Mouse (Mus musculus) induced T-regulatory cell, adult 2 months (primary cell): ENCODE measurements at regions not wholly inside any gene's neighbourhood (a gene's known extent, or its start where the extent isn't known, plus 50 kb on each side); places are given as distances from the start of the nearest gene placed in this dataset.

Experiments
- DNase-seq: peaks from one replicate; pipeline ENCODE4 v3.0.0-alpha.2; 2012; ENCODE audit warnings: low read depth

DNA sequence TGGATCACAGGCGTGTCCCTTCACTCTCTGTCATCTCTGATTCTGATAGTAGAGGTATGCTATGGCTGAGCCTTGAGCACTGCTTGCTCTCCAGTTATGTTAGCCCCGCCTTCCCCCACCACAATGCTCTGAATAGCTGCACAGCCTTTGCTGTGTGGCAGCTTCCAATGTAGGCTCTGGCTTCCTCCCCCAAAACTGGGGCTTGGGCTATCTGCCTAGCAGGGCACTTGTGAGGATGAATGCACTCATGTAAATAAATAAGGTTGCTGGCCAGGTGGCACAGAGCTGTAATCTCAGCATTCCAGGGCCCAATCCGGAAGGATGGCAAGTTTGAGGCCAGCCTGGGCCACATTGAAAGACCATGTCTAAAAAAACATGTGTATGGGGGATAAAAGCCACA lies 103.6 kb upstream of the Sdk1 start:
- DNase-seq = no peak

DNA sequence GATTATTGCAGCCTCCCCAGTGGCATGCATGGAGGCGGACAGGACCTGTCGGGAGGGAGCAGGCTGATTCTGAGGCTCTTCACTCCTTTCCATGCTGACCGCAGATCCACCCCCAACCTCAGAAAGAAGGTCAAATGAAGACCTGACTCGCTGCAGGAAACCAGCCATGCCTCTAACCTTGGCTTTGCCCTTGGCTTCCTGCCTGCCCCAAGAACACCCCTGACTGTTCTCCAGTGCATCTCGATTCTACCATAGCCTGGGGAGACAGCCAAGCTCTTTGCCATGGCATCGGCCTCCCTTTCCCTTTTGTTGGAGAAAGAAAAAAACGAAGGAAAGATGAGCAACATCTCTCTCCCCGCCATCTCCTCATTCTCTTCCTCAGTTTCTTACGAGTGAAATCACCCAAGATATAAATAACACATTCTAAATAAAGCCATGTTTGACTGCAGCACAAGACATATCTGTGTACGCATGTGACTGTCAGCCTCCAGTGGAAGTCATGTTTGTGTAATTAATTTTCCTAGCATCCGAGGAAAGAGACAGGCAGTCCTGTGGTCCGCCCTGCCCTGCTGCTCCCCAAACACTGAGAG lies 102.4 kb upstream of the Sdk1 start:
- no peak for DNase-seq

DNA sequence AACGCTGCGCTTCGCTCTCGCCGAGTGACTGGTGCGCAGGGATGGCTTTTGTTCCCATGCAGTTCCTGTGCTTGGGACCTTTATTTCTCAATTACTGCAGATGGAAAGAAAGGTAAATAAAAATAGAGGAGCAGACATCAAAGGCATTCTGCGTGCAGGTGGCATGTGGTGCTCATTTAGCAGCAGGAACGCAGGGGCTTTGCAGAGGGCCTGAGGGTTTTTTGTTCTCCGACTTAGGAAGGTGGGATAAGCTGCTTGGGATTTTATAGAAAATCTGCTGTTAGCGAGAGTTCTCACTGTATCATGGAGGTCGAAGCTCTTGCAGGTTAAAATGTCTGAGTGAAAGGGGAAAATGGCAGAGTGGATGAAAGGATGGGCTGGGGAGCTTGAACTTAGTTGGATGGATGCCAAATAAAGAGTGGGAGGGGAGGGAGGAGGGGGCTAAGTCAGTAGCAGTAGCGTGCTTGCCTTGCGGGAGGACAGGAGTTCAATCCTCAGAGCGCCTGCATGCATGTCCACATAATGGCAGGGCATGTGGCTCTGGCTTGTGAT lies 101.9 kb upstream of the Sdk1 start:
- no peak for DNase-seq

DNA sequence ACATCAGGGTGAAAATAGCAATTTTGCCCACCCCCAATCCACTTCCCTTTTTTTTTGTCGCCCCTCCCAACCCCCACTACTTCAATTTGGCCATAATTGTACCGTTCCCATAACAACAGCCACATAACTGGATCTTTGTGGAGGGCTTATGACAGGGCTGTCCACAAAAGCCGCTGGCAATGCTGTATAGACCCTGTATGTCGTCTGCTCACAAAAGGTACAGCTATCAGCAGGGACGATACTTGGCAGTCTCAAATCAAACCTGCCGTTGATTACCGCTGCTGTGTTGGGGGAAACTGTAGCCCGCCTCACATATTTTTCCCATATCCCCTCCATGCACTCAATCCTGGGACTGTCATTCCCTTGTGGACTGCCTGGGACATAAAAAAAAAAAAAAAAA lies 80.9 kb upstream of the Sdk1 start:
- DNase-seq = no peak

DNA sequence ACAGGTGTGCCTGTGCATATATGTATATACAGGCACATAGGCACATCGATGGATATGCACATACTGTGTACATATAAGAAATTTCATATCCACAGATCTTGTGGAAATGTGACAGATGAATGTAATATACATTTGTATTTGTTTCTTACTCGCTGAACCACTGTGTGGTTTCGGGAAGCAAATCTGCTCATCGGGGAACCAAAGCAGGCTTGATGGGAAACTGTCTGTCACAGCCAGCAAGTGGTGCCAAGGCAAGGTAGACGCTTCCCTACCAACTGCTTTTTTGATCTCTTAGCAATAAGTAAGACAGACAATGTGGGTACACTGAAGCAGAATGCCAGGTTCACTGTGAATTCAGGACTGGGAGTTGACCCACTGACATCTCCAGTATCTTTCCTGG lies 80.3 kb upstream of the Sdk1 start:
- DNase-seq = no peak

DNA sequence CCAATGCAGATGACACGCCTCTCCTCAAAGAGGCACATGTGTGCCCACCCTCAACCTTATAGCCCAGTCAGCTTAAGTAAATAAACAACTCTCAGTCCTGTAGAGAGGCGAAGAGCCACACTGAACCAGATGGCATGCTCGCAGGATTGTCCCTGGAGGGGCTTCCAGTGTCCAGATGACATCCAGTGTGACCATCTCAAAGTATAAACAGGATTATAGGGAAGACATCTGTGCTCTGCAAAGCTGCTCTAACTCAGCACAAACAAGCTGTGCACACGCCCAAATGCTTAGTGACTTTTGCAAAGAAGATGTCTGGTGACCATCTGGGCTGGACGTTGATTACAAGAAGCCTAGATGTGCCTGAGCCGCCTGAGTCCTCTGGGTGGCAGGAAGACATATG lies 58.8 kb upstream of the Sdk1 start:
- no peak for DNase-seq

DNA sequence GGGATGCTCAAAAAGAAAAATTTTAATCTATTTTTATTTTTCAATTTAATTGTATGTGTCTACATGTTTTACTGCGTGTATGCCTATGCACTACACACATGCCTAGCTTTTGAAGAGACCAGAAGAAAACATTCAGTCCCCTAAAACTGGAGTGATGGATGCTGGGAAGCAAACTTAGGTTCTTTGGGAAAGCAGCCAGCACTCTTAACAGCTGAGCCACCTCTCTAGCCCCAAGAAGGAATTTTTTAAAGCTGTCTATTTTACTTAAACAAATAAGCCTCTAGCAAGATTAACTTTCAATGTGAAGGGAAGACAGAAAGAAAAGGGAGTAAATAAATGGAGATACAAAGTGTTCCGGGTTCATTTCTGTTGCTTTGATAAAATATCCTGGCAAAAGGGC lies 52.3 kb upstream of the Sdk1 start:
- DNase-seq = no peak
